Mouse (Mus musculus) telencephalon, adult 2 months (tissue): ENCODE measurements around the gene Supt6.

ENCODE experiments used
- DNase-seq: peaks from one replicate; pipeline ENCODE4 v3.0.0-alpha.2; 2011; ENCODE audit warnings: low read depth, low spot score

Gene Supt6

GRCm38 (mm10) chr11:78167257-78167959 lies 78.4 kb downstream of the Supt6 start:
- no peak for DNase-seq

- no peak for DNase-seq
Observed at GRCm38 (mm10) chr11:78166640-78167039, 79.1 kb downstream of the Supt6 start.

GRCm38 (mm10) chr11:78166161-78166560 lies 79.6 kb downstream of the Supt6 start:
- no peak for DNase-seq

- no peak for DNase-seq
Observed at GRCm38 (mm10) chr11:78165761-78166109, 80.1 kb downstream of the Supt6 start.

- no peak for DNase-seq
Observed at GRCm38 (mm10) chr11:78164924-78165760, 80.6 kb downstream of the Supt6 start, which contains the start of gene Traf4. Traf4 (minus strand) TSS chr11:78165589.

- no peak for DNase-seq
Observed at GRCm38 (mm10) chr11:78164604-78164923, 81.2 kb downstream of the Supt6 start.

- DNase-seq = no peak
Observed at GRCm38 (mm10) chr11:78163681-78164603, 81.8 kb downstream of the Supt6 start.

- DNase-seq = no peak
Observed at GRCm38 (mm10) chr11:78163045-78163444, 82.7 kb downstream of the Supt6 start.

GRCm38 (mm10) chr11:78162504-78162903 lies 83.3 kb downstream of the Supt6 start:
- DNase-seq = no peak

GRCm38 (mm10) chr11:78161968-78162367 lies 83.8 kb downstream of the Supt6 start:
- no peak for DNase-seq

- DNase-seq = no peak
Observed at GRCm38 (mm10) chr11:78161169-78161568, 84.6 kb downstream of the Supt6 start.

- DNase-seq = no peak
Observed at GRCm38 (mm10) chr11:78160675-78161074, 85.1 kb downstream of the Supt6 start.

- DNase-seq = no peak
Observed at GRCm38 (mm10) chr11:78160171-78160570, 85.6 kb downstream of the Supt6 start.

GRCm38 (mm10) chr11:78159557-78159956 lies 86.2 kb downstream of the Supt6 start:
- no peak for DNase-seq

- peak; percentile 81 for DNase-seq
Observed at GRCm38 (mm10) chr11:78159096-78159495, 86.7 kb downstream of the Supt6 start.
